Mouse (Mus musculus) intestine, embryonic 14.5 days (tissue): ENCODE data around the gene Hoxc8. TPM values are rescaled to one million over a fixed set of nuclear protein-coding genes. Genes with fewer than 3 reads are reported as not detected.
A peak's percentile ranks its signal among the peaks of the same experiment; 100 is the strongest.

Experiments used
- ATAC-seq: fragments of 200-750 bp; cut with Nextera tagmentation; replicated peaks from 2 replicates; pipeline ENCODE4 v1.8.0; 2017; ENCODE audit warnings: low read depth, moderate number of reproducible peaks, moderate TSS enrichment, moderate library complexity; ENCODE audit not compliant: low FRiP score, low TSS enrichment
- DNase-seq: peaks from one replicate; pipeline ENCODE4 v3.0.0-alpha.2; 2018; ENCODE audit warnings: low spot score
- H3K27ac ChIP-seq: fragments of 300-500 bp; sonication (generic); 2 replicates; pipeline ENCODE4 v1.5.1; 2014; ENCODE audit warnings: low read depth, mild to moderate bottlenecking, control low read depth
- H3K27me3 ChIP-seq: fragments of 300-500 bp; sonication (generic); replicated peaks from 2 replicates; pipeline ENCODE4 v1.6.1; 2014; ENCODE audit warnings: low read length, control low read depth; ENCODE audit not compliant: control insufficient read depth, insufficient read depth
- H3K36me3 ChIP-seq: fragments of 300-500 bp; sonication (generic); 2 replicates; pipeline ENCODE4 v1.6.1; 2014; ENCODE audit warnings: low read length, control low read depth; ENCODE audit not compliant: control insufficient read depth, insufficient read depth
- H3K4me1 ChIP-seq: fragments of 300-500 bp; sonication (generic); replicated peaks from 2 replicates; pipeline ENCODE4 v1.6.1; 2014; ENCODE audit warnings: low read length, control low read depth, mixed read lengths; ENCODE audit not compliant: control insufficient read depth, insufficient read depth
- H3K4me2 ChIP-seq: fragments of 300-500 bp; sonication (generic); 2 replicates; pipeline ENCODE4 v1.6.1; 2014; ENCODE audit warnings: low read length
- H3K4me3 ChIP-seq: fragments of 300-500 bp; sonication (generic); 2 replicates; pipeline ENCODE4 v1.5.1; 2014; ENCODE audit warnings: low read depth, low read length, control low read depth, mixed read lengths
- H3K9ac ChIP-seq: fragments of 300-500 bp; sonication (generic); 2 replicates; pipeline ENCODE4 v1.6.1; 2014; ENCODE audit warnings: mild to moderate bottlenecking, low read length
- H3K9me3 ChIP-seq: fragments of 300-500 bp; sonication (generic); 2 replicates; pipeline ENCODE4 v1.6.1; 2016; ENCODE audit warnings: low read length, control low read depth; ENCODE audit not compliant: control insufficient read depth
- WGBS: fragments of 180-500 bp; shearing (Covaris S2); extraction: QIAGEN DNeasy Blood & Tissue Kit; methylation state at CpG from one replicate; pipeline ENCODE4 v1.1.7; 2014; 5-methylcytosine and 5-hydroxymethylcytosine counted together
- polyA plus RNA-seq: library from polyadenylated mRNA; unstranded; fragments of >200 nt; fragmentation: Nextera tagmentation; extraction: Ambion mirVana; gene quantifications from 2 replicates; pipeline ENCODE4 v1.2.1, GENCODE M21; 2014

Hoxc8 gene
- polyA plus RNA-seq, 1 experiment from 2014 or later = 9.5 TPM

DNA sequence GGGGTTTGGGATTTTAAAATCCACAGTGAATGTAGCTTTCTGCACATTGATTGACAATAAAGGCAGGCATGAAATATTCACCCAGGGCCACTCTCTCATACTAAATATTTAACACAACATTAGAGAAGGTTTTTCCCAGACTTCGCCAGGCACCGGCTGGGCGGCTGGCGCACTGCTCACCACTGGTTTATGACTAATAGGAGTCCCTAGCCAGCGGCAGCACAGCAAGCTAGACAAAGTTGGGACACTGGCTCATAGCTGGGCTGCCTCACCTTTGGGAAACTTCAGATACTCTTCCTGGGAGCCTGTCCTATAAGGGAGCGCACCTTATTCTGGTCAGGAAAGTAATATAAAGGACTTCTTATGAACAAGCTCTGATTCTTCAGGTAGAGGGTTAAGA is 36.8 kb upstream of the Hoxc8 start:
- DNase-seq (no peak), ATAC-seq (no peak)
- Histone ChIP-seq H3K27ac (no peak overlapping the region), H3K9me3 (no peaks in the 10 kb centered on the region), H3K27me3 (peaks cover 100% of the 10 kb centered on the region), H3K4me1 (no peaks in the 10 kb centered on the region), H3K36me3 (no peaks in the 10 kb centered on the region), H3K9ac (no peak overlapping the region), H3K4me2 (no peak overlapping the region), H3K4me3 (no peak overlapping the region)
- 6% methylated on average over 6 of the region's 6 CpGs for WGBS

DNA sequence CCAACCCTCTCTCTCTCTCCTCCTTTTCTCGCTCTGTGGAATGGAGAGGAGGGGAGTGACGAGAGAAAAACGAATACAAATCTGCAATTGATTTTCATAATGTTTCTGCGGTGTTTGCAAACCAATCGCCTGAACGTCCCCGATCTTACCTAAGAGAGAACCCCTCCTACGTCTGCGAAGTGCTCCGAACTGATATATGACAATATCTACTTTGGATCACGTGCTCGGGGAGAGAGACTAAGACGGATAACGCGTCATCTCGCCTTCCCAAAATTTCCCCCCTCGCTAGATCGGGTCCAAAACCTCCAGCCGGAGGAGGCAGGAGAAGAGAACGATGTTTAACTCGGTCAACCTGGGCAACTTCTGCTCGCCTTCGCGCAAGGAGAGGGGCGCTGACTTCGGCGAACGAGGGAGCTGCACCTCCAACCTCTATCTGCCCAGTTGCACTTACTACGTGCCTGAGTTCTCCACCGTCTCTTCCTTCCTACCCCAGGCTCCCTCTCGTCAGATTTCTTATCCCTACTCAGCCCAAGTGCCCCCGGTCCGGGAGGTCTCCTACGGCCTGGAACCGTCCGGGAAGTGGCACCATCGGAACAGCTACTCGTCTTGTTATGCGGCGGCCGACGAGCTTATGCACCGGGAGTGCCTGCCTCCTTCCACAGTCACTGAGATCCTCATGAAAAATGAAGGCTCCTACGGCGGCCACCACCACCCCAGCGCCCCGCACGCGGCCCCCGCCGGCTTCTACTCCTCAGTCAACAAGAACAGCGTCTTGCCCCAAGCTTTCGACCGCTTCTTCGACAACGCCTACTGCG is 36.0 kb upstream of the Hoxc8 start, which contains the start of gene Hoxc11:
Gene Hoxc11, plus strand, starts transcription at position 236 of the 815 bp plus-strand sequence.
- no peaks in the 10 kb centered on the region for H3K9me3 ChIP-seq
- H3K4me3 ChIP-seq = peak within 1 kb of the TSS; percentile 8; the same call in 1 of the 2 replicates
- H3K27me3 ChIP-seq = peaks cover 100% of the 10 kb centered on the region
- no peak within 1 kb of the TSS for H3K27ac ChIP-seq
- no peak within 1 kb of the TSS for H3K4me2 ChIP-seq
- peak; percentile 80 for DNase-seq
- no peak for ATAC-seq
- no peaks in the 10 kb centered on the region for H3K4me1 ChIP-seq
- no peak within 1 kb of the TSS for H3K9ac ChIP-seq
- 1% methylated on average over 57 of the region's 57 CpGs for WGBS
- H3K36me3 ChIP-seq = no peaks in the 10 kb centered on the region

DNA sequence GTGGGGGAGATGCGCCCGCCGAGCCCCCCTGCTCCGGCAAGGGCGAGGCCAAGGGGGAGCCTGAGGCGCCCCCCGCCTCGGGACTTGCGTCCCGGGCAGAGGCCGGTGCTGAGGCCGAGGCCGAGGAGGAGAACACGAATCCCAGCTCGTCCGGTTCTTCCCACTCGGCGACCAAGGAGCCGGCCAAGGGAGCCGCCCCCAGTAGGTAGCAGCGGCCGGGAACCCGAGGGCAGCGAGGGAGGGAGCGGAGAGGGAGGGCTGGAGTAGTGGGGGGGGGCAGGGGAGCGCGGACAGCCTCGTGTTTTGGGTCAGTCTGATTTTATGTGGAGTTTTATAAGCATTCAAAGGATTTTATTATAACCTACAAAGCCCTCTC is 35.4 kb upstream of the Hoxc8 start:
- no peak for DNase-seq
- ATAC-seq = no peak
- Histone ChIP-seq H3K9me3 (no peaks in the 10 kb centered on the region), H3K9ac (no peak overlapping the region), H3K4me3 (peak overlapping the region; percentile 8; the same call in 1 of the 2 replicates), H3K27me3 (peaks cover 100% of the 10 kb centered on the region), H3K27ac (no peak overlapping the region), H3K4me1 (0 out of 2 replicates have a peak, but pooled peaks cover 1% of the 10 kb centered on the region), H3K4me2 (no peak overlapping the region), H3K36me3 (no peaks in the 10 kb centered on the region)
- 1% methylated on average over 27 of the region's 28 CpGs for WGBS

DNA sequence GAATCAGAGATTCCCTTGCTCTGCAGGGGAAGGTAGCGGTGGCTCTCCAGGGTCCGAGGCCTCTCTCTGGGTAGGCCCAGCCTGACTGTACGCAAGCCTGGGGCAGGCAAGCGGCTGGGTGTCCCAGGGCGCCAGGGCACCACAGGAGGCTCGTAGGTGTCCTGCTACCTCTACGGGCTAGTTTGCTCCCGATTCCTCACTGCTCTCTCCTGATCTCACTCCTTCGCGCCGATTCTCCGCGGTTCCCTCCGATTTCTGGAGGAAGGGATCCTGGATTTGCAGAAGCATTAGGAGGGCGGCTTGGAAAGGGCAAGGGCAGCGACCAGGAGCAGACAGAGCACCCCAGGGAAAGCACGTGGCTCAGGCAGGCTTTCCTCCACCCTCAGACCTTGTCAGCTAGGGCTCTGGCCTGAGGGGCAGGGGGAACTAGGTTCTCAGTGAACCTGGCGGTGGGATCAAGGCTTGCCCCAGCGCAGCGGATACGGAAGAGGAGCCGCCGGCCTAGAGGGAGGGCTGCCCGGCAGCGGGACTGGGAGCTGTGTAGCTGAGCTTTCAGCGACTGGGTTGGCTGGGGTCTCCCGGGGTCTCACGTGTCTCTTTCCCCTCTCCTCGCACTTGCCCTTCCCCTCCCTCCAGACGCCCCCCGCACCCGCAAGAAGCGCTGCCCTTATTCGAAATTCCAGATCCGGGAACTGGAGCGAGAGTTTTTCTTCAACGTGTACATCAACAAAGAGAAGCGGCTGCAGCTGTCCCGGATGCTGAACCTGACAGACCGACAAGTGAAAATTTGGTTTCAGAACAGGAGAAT is 34.4 kb upstream of the Hoxc8 start:
- H3K4me1 ChIP-seq = peaks cover 4% of the 10 kb centered on the region; the same call in 1 of the 2 replicates
- H3K4me3 ChIP-seq = peak overlapping the region; percentile 6; the same call in 1 of the 2 replicates
- H3K36me3 ChIP-seq = no peaks in the 10 kb centered on the region
- WGBS = 1% methylated on average over 40 of the region's 40 CpGs
- H3K9me3 ChIP-seq = no peaks in the 10 kb centered on the region
- H3K27ac ChIP-seq = no peak overlapping the region
- H3K4me2 ChIP-seq = 0 out of 2 replicates have a peak overlapping the region, but pooled peaks have one; percentile 1
- peaks cover 100% of the 10 kb centered on the region for H3K27me3 ChIP-seq
- H3K9ac ChIP-seq = 0 out of 2 replicates have a peak overlapping the region, but pooled peaks have one; percentile 13
- DNase-seq (peak; percentile 77), ATAC-seq (no peak)

DNA sequence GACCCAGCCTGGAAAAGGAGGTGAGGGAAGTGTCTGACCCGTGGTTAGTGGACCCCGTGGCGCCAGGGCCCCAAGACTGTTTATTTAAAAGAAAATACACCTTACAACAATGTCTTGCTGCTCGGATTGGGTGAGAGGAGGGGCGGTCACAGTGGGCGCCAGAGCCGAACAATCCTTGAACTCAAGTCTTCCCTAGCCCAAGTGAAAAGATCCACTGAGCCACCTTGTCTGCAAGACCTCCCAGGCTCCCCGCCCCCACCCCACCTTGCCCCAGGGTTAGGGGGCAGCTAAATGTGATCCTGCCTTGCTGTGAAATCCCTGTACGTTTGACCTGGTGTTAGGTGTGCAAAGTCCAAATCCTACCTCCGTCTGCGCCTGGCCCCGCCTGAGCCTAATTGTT is 33.5 kb upstream of the Hoxc8 start:
- DNase-seq (no peak), ATAC-seq (no peak)
- Histone ChIP-seq H3K27ac (no peak overlapping the region), H3K27me3 (peaks cover 100% of the 10 kb centered on the region), H3K4me1 (peaks cover 4% of the 10 kb centered on the region; the same call in 1 of the 2 replicates), H3K4me2 (no peak overlapping the region), H3K9me3 (no peaks in the 10 kb centered on the region), H3K4me3 (no peak overlapping the region), H3K36me3 (no peaks in the 10 kb centered on the region), H3K9ac (no peak overlapping the region)
- 3% methylated on average over 12 of the region's 12 CpGs for WGBS

DNA sequence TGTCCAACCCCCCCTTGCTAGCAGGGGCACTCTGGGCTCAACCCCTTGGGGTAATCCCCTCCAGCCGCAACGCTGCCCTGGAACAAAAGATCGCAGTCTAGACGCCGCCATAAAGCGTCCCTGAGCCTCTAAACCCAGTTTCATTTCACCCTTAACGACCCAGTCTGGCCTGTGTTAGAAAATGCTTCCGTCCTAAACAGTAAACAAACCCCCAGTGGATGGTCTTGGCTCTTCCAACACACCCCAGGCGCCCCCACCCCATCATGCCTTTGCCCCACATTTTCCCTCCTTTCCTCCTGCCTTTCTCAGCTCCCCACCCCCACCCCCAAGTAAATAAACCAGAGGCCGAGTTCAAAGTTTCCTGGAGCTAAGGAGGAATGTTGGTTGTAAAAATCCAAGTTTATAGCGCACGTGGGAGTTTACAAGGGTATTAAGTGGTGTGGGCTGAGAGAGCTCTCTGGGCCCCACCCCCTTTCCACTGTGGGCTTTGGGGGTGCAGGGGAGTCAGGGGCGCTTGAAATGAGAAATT is 30.7 kb upstream of the Hoxc8 start:
- under 1% methylated on average over 13 of the region's 13 CpGs for WGBS
- Histone ChIP-seq H3K4me2 (peak overlapping the region; percentile 30), H3K4me1 (peaks cover 4% of the 10 kb centered on the region; the same call in 1 of the 2 replicates), H3K4me3 (no peak overlapping the region; the same call in 1 of the 2 replicates), H3K36me3 (no peaks in the 10 kb centered on the region), H3K27ac (no peak overlapping the region), H3K9me3 (no peaks in the 10 kb centered on the region), H3K27me3 (peaks cover 99% of the 10 kb centered on the region), H3K9ac (no peak overlapping the region)
- no peak for DNase-seq
- ATAC-seq = no peak

DNA sequence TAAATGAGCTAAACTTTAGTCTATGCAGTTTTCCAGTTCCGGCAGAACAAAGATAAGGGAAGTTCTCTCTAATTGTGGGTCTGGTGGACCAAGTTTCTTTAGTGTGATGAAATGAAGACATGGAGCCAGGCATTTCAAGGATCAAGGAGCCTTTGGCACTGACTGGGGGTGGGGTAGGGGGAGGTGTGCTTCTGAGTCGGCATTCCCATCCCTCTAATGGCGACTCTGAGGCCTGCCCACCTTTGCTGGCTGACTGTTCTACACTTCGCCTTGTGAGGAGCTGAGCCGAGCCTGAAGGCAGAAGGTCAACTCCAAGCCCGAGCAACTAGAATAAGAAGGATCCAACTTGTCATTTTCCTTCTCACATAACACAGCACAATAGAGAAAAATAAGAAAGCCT is 28.7 kb upstream of the Hoxc8 start:
- H3K36me3 ChIP-seq = no peaks in the 10 kb centered on the region
- H3K27me3 ChIP-seq = peaks cover 99% of the 10 kb centered on the region
- no peak overlapping the region for H3K4me3 ChIP-seq
- H3K9ac ChIP-seq = no peak overlapping the region
- no peaks in the 10 kb centered on the region for H3K9me3 ChIP-seq
- H3K4me1 ChIP-seq = peaks cover 4% of the 10 kb centered on the region; the same call in 1 of the 2 replicates
- DNase-seq (no peak), ATAC-seq (no peak)
- H3K4me2 ChIP-seq = peak overlapping the region; percentile 1
- 1% methylated on average over 6 of the region's 6 CpGs for WGBS
- H3K27ac ChIP-seq = no peak overlapping the region

DNA sequence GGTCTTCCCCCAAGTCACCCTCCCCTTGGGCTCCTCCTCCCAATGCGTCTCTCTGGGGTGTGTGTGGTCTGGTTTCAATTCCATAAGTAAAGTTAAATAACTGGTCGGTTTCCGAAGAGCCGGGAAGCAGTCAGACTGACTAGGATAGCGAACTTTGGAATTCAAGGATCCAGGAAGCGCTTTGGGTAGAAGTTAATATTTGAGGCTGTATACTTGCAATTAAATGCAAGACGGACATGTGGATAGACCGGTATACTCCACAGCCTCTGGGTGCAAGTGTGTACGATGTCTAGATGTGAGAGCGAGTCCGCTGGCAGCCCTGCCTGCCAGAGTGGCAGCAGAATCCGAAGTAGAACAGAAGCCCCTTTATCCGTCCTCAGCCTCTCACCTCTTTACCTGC is 27.9 kb upstream of the Hoxc8 start:
- H3K27me3 ChIP-seq = peaks cover 99% of the 10 kb centered on the region
- H3K4me3 ChIP-seq = no peak overlapping the region
- peak overlapping the region; percentile 12; the same call in 1 of the 2 replicates for H3K4me2 ChIP-seq
- H3K4me1 ChIP-seq = peaks cover 4% of the 10 kb centered on the region; the same call in 1 of the 2 replicates
- H3K9ac ChIP-seq = no peak overlapping the region
- DNase-seq (peak; percentile 76), ATAC-seq (no peak)
- 4% methylated on average over 13 of the region's 13 CpGs for WGBS
- H3K27ac ChIP-seq = no peak overlapping the region
- H3K9me3 ChIP-seq = no peaks in the 10 kb centered on the region
- H3K36me3 ChIP-seq = no peaks in the 10 kb centered on the region
